Mouse (Mus musculus) embryonic facial prominence, embryonic 13.5 days (tissue): ENCODE results near the gene Babam2. TPM values are rescaled to one million over a fixed set of nuclear protein-coding genes. Genes with fewer than 3 reads are reported as not detected.

Source experiments
- ATAC-seq: fragments of 200-750 bp; cut with Nextera tagmentation; 2 replicates; pipeline ENCODE4 v1.8.0; 2017; ENCODE audit warnings: low read depth; ENCODE audit not compliant: insufficient number of reproducible peaks, insufficient read depth, low FRiP score, low TSS enrichment
- H3K27ac ChIP-seq: fragments of 300-500 bp; sonication (generic); 2 replicates; pipeline ENCODE4 v1.5.1; 2015; ENCODE audit warnings: moderate library complexity, mild to moderate bottlenecking, inconsistent platforms
- H3K27me3 ChIP-seq: fragments of 300-500 bp; sonication (generic); 2 replicates; pipeline ENCODE4 v1.6.1; 2015; ENCODE audit warnings: mild to moderate bottlenecking, inconsistent platforms
- H3K36me3 ChIP-seq: fragments of 300-500 bp; sonication (generic); 2 replicates; pipeline ENCODE4 v1.6.1; 2015; ENCODE audit warnings: mild to moderate bottlenecking, inconsistent platforms
- H3K4me1 ChIP-seq: fragments of 300-500 bp; sonication (generic); 2 replicates; pipeline ENCODE4 v1.6.1; 2015; ENCODE audit warnings: inconsistent platforms
- H3K4me2 ChIP-seq: fragments of 300-500 bp; sonication (generic); 2 replicates; pipeline ENCODE4 v1.6.1; 2015; ENCODE audit warnings: moderate library complexity, mild to moderate bottlenecking, inconsistent platforms
- H3K4me3 ChIP-seq: fragments of 300-500 bp; sonication (generic); 2 replicates; pipeline ENCODE4 v1.5.1; 2015; ENCODE audit warnings: mild to moderate bottlenecking, inconsistent platforms
- H3K9ac ChIP-seq: fragments of 300-500 bp; sonication (generic); 2 replicates; pipeline ENCODE4 v1.6.1; 2015; ENCODE audit warnings: mild to moderate bottlenecking, inconsistent platforms
- H3K9me3 ChIP-seq: fragments of 300-500 bp; sonication (generic); 2 replicates; pipeline ENCODE4 v1.6.1; 2016; ENCODE audit warnings: inconsistent platforms
- WGBS: fragments of 180-500 bp; shearing (Covaris S2); methylation state at CpG from one replicate; pipeline ENCODE4 v1.1.7; 2015; ENCODE audit warnings: mixed read lengths; 5-methylcytosine and 5-hydroxymethylcytosine counted together
- polyA plus RNA-seq: library from polyadenylated mRNA; unstranded; fragments of >200 nt; fragmentation: Nextera tagmentation; extraction: Ambion mirVana; gene quantifications from 2 replicates; pipeline ENCODE4 v1.2.1, GENCODE M21; 2015

The Babam2 gene
- polyA plus RNA-seq, 1 experiment from 2014 or later = 50.1 TPM

GRCm38 (mm10) chr5:31902144-31902543 is 204.7 kb downstream of the Babam2 start:
- WGBS = 76% methylated on average over 2 of the region's 2 CpGs
- ATAC-seq = no peak
- no peak overlapping the region for H3K4me2 ChIP-seq

GRCm38 (mm10) chr5:31902891-31903290 is 205.4 kb downstream of the Babam2 start:
- Histone ChIP-seq H3K36me3 (no peaks in the 10 kb centered on the region), H3K4me3 (no peak overlapping the region)

More at GRCm38 (mm10) chr5:31902144-31902543, 204.7 kb downstream of the Babam2 start:
- Histone ChIP-seq H3K9ac (no peak overlapping the region), H3K27ac (no peak overlapping the region), H3K27me3 (no peaks in the 10 kb centered on the region), H3K9me3 (no peaks in the 10 kb centered on the region), H3K36me3 (no peaks in the 10 kb centered on the region), H3K4me3 (no peak overlapping the region), H3K4me1 (peaks cover 29% of the 10 kb centered on the region)

GRCm38 (mm10) chr5:31904968-31905683 is 207.6 kb downstream of the Babam2 start:
- Histone ChIP-seq H3K36me3 (no peaks in the 10 kb centered on the region), H3K27me3 (no peaks in the 10 kb centered on the region), H3K4me2 (no peak overlapping the region), H3K9ac (no peak overlapping the region), H3K9me3 (no peaks in the 10 kb centered on the region), H3K27ac (no peak overlapping the region), H3K4me1 (peaks cover 29% of the 10 kb centered on the region), H3K4me3 (no peak overlapping the region)
- WGBS = 70% methylated on average over 6 of the region's 6 CpGs
- ATAC-seq = no peak

More at GRCm38 (mm10) chr5:31902891-31903290, 205.4 kb downstream of the Babam2 start:
- WGBS = 36% methylated on average over 5 of the region's 5 CpGs
- peaks cover 29% of the 10 kb centered on the region for H3K4me1 ChIP-seq
- ATAC-seq = no peak
- H3K9ac ChIP-seq = no peak overlapping the region
- no peak overlapping the region for H3K27ac ChIP-seq
- H3K27me3 ChIP-seq = no peaks in the 10 kb centered on the region
- H3K4me2 ChIP-seq = no peak overlapping the region
- no peaks in the 10 kb centered on the region for H3K9me3 ChIP-seq

- peaks cover 29% of the 10 kb centered on the region for H3K4me1 ChIP-seq
- no peak overlapping the region for H3K4me3 ChIP-seq
- H3K27ac ChIP-seq = no peak overlapping the region
These were observed 208.3 kb downstream of the Babam2 start for GRCm38 (mm10) chr5:31905808-31906207.

GRCm38 (mm10) chr5:31906286-31906951 is 208.9 kb downstream of the Babam2 start:
- no peaks in the 10 kb centered on the region for H3K27me3 ChIP-seq
- no peak overlapping the region for H3K4me2 ChIP-seq
- H3K4me1 ChIP-seq = peaks cover 29% of the 10 kb centered on the region
- no peaks in the 10 kb centered on the region for H3K36me3 ChIP-seq
- H3K9me3 ChIP-seq = no peaks in the 10 kb centered on the region
- H3K4me3 ChIP-seq = no peak overlapping the region
- 79% methylated on average over 7 of the region's 7 CpGs for WGBS
- H3K27ac ChIP-seq = peak overlapping the region; percentile 49; the same call in 1 of the 2 replicates
- no peak for ATAC-seq
- no peak overlapping the region for H3K9ac ChIP-seq

More at GRCm38 (mm10) chr5:31905808-31906207, 208.3 kb downstream of the Babam2 start:
- Histone ChIP-seq H3K9me3 (no peaks in the 10 kb centered on the region), H3K9ac (no peak overlapping the region), H3K4me2 (no peak overlapping the region), H3K27me3 (no peaks in the 10 kb centered on the region), H3K36me3 (no peaks in the 10 kb centered on the region)
- WGBS = 65% methylated on average over 7 of the region's 7 CpGs
- no peak for ATAC-seq

GRCm38 (mm10) chr5:31907959-31908358 is 210.5 kb downstream of the Babam2 start:
- Histone ChIP-seq H3K27ac (no peak overlapping the region), H3K4me2 (no peak overlapping the region), H3K4me1 (peaks cover 24% of the 10 kb centered on the region), H3K9ac (no peak overlapping the region), H3K36me3 (no peaks in the 10 kb centered on the region), H3K9me3 (no peaks in the 10 kb centered on the region), H3K4me3 (no peak overlapping the region), H3K27me3 (no peaks in the 10 kb centered on the region)
- 89% methylated on average over 2 of the region's 2 CpGs for WGBS
- ATAC-seq = no peak

- Histone ChIP-seq H3K36me3 (no peaks in the 10 kb centered on the region), H3K4me1 (peaks cover 17% of the 10 kb centered on the region), H3K27me3 (no peaks in the 10 kb centered on the region), H3K27ac (no peak overlapping the region), H3K9me3 (no peaks in the 10 kb centered on the region), H3K9ac (no peak overlapping the region), H3K4me2 (no peak overlapping the region), H3K4me3 (no peak overlapping the region)
- ATAC-seq = no peak
- WGBS = 94% methylated on average over 2 of the region's 2 CpGs
These were observed 211.3 kb downstream of the Babam2 start for GRCm38 (mm10) chr5:31908818-31909217.

- ATAC-seq = no peak
- 69% methylated on average over 7 of the region's 7 CpGs for WGBS
- no peaks in the 10 kb centered on the region for H3K9me3 ChIP-seq
- H3K27ac ChIP-seq = no peak overlapping the region
- no peaks in the 10 kb centered on the region for H3K36me3 ChIP-seq
- H3K27me3 ChIP-seq = no peaks in the 10 kb centered on the region
- H3K4me2 ChIP-seq = no peak overlapping the region
- H3K4me1 ChIP-seq = peaks cover 11% of the 10 kb centered on the region
- H3K9ac ChIP-seq = no peak overlapping the region
- H3K4me3 ChIP-seq = no peak overlapping the region
These were observed 218.8 kb downstream of the Babam2 start for GRCm38 (mm10) chr5:31916241-31916640.

- Histone ChIP-seq H3K9me3 (no peaks in the 10 kb centered on the region), H3K36me3 (no peaks in the 10 kb centered on the region), H3K4me1 (peaks cover 11% of the 10 kb centered on the region), H3K27me3 (no peaks in the 10 kb centered on the region), H3K4me2 (no peak overlapping the region), H3K27ac (no peak overlapping the region), H3K9ac (no peak overlapping the region), H3K4me3 (no peak overlapping the region)
- 79% methylated on average over 4 of the region's 4 CpGs for WGBS
- no peak for ATAC-seq
These were observed 221.1 kb downstream of the Babam2 start for GRCm38 (mm10) chr5:31918566-31918965.

- no peak overlapping the region for H3K4me3 ChIP-seq
- H3K4me1 ChIP-seq = peaks cover 11% of the 10 kb centered on the region
- no peaks in the 10 kb centered on the region for H3K27me3 ChIP-seq
- H3K4me2 ChIP-seq = no peak overlapping the region
- no peaks in the 10 kb centered on the region for H3K9me3 ChIP-seq
- ATAC-seq = no peak
- no peak overlapping the region for H3K27ac ChIP-seq
- no peak overlapping the region for H3K9ac ChIP-seq
- no peaks in the 10 kb centered on the region for H3K36me3 ChIP-seq
These were observed 222.6 kb downstream of the Babam2 start for GRCm38 (mm10) chr5:31920129-31920528.

GRCm38 (mm10) chr5:31920890-31921289 is 223.4 kb downstream of the Babam2 start:
- no peak for ATAC-seq
- Histone ChIP-seq H3K4me3 (no peak overlapping the region), H3K4me2 (no peak overlapping the region), H3K27ac (no peak overlapping the region), H3K27me3 (no peaks in the 10 kb centered on the region), H3K9me3 (no peaks in the 10 kb centered on the region), H3K36me3 (no peaks in the 10 kb centered on the region), H3K9ac (no peak overlapping the region), H3K4me1 (peaks cover 8% of the 10 kb centered on the region)
- 86% methylated on average over 1 of the region's 1 CpGs for WGBS

GRCm38 (mm10) chr5:31924075-31924474 is 226.6 kb downstream of the Babam2 start:
- H3K4me3 ChIP-seq = no peak overlapping the region
- H3K27me3 ChIP-seq = no peaks in the 10 kb centered on the region
- H3K9me3 ChIP-seq = no peaks in the 10 kb centered on the region
- no peak overlapping the region for H3K9ac ChIP-seq
- H3K4me1 ChIP-seq = peaks cover 3% of the 10 kb centered on the region; the same call in 1 of the 2 replicates
- no peak for ATAC-seq
- no peaks in the 10 kb centered on the region for H3K36me3 ChIP-seq
- H3K4me2 ChIP-seq = no peak overlapping the region
- H3K27ac ChIP-seq = no peak overlapping the region
